Mouse (Mus musculus): ENCODE data around the gene Spats2l. TPM values are rescaled to one million over a fixed set of nuclear protein-coding genes. Genes with fewer than 3 reads are reported as not detected.
A peak's percentile ranks its signal among the peaks of the same experiment; 100 is the strongest.

Spats2l gene
- polyA plus RNA-seq, 3 experiments from 2014 or later = 0.50 to 2.0 (median 0.73) TPM

DNA sequence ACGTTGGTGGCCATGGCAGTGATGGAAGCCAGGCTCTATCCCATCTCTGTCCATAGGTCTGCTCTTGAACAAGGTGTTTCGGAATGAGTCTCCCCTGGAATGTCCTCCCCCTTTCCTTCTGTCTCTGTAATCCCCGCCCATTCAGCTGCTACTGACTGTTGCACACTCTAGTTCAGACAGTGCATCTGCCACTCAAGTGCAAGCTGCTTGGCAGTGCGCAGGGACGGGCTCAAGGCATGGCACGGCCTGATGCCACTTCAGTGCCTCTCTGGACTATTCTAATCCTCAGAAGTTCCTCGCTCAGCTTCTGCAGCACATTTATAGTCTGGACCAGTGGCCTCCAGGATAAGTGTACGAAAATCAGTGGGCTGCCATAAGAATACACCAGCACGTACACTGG, 52.3 kb downstream of the Spats2l start:
- no peak for ATAC-seq

DNA sequence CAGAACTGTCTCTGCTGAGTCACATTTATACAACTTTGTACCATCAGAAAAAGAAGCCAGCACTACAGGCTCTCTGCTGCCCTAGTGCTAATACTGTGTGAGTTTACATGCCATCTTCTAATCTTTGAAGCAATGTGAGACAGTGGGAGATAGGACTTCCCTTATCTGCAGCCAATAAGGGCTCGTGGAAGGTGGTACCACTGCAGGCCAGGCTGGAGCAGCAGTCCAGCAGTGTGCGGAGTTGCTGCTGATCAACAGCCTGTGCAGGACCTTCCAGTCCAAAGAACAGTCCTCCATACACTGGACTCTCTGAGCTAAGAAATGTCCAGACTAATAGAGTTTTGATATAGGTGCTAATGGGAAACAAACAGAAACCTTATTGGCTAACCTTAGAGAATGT, 59.2 kb downstream of the Spats2l start:
- ATAC-seq = no peak

DNA sequence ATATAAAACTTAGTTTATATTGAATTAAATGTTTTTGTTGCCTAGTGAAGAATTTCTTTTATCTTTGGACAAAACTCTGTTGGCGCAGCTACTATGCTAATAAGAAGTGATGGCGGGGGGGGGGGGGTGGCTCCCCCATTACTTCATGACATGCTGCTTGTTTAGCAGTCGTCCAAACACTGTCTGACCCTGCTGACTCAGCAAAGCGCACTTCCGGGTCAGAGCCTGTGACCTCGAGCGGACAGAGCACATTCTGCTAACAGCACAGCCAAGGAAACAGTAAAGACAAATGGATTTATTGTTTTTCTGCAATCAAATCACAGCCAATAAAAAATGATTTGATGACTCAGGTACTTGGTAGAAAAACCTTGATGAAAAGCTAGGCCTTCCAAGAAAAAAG, 61.2 kb downstream of the Spats2l start:
- ATAC-seq = no peak

DNA sequence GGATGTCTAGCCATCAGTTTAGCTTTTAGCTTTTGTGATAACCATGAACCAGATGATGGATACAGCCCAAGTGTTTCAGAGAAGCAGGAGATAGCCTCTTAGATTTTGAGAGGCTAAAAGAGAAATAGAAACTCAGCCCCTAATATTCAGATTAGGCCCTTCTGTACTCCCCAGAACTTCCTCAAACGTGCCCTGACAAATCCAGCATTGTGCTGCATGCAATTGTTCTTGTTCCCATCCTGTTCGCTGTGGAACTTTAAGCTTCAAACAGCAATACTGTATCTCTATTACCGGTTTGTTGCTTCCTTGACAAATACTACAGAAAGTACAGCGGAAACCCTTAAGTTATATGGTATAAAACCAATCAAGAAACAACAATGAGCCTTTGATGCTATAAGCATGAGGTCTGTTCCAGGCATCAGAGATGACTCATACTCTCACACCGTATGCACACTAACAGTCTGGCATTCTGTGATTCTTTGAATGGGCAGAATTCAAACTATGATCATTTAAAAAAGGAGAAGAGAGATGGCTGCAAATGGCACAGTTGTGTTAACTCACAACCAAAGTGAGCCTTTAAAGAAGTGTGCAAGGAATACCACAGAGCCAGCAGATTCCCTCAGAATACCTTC, 62.8 kb downstream of the Spats2l start:
- no peak for ATAC-seq

DNA sequence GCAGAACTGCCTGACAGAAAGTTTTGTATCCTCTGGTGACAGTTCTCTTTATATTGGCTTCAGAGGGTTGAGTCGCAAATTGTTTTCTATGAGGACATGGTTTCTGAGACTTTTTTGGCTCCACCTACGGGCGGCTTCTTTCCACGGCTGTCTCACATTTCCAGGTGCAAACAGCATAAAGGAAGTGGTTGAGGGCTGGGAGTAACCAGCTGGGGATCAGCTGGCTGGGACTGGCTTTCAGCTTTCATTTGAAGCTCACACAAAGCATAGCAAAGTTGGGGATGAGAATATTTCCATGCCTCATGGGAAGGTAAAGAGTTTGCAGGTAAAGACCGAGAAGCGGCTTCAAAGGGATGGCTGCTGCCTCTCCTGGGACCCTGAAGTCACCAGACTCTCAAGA, 65.9 kb downstream of the Spats2l start:
- no peak for ATAC-seq

DNA sequence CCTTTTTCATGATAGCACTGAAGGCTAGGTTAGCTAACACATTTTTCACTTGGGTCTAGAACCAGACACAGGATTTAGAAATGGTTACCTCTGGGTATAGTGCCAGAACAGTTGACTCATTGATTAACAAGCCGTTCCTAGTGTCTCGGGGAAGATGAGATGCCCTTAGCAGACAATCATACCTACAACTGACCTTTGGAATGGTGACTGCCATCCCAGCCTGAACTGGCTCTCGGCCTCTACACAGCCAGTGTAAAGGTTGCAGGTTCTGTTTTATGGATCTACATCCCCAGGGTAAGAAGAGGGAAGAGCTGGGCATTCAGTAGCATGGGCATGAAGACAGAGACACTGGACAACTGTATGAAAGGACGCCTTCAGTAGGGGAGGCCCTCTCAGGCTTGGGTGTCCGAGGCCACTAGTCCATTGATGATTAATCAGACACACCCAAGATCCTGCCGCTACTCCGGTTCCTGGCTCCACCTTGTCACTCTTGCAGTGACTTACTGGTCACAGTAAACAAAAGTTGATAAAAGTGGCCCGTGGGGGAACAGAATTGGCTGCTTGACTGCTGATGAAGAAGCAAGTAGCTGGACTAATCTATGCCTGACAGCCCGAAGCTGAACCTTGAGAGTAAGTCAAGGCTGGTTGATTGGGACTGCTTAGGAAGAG, 71.2 kb downstream of the Spats2l start:
- ATAC-seq = no peak

DNA sequence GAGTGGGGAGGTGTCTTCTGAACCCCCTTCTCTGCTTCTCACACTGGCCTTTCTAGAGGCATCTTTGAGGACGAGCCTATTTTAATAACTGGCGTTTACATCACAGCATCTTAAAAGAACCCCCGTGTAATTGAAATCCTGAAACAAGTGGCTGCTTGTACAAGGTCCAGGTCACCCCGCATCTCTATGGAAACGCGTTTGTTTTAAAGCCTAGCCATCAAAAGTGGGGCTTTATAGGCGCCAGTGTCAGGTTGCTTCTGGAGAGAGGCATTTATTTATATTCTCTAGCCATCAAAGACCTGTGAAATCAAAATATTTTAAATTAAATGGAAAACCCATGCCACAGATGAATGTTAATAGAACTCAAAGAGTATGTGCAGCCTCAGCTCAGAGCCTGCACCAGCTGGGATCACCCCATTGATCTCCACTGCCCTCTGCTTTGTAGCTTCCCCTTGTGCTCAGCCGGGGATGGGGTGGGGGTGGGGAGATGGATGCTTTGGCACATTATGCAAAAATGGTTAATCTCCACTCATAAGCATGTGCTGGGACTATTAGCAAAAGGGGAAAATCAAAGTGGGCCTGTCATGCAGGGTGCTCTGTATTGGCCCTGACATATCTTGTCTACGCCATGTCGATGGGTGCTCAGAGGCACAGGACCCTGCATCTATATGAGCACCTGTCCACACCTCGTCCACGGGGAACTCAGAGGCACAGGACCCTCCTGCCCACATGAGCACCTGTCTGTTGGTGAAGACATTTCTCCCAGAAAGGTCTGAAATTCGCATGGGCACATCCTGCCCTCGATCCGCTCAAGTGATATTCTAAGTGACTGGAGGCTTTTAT, 73.1 kb downstream of the Spats2l start:
- ATAC-seq = no peak

DNA sequence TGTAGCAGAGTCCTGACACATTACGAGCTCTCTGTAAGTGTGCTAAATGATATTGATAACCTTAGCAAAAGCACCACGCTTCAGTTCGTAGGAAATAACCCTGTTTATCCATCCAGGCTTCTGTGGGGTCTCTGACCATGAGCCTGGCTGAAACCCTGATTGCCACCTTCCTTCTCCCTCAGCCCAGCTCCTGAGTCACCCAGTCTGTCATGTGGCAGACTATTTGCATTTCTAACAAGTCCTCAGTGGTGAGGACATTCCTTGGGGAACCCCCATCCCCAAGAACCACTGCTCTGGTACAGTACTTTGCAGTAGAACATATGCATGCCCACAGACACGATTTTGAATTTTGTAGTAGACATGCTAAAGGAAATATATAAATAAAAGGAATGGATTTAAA, 75.1 kb downstream of the Spats2l start:
- no peak for ATAC-seq

DNA sequence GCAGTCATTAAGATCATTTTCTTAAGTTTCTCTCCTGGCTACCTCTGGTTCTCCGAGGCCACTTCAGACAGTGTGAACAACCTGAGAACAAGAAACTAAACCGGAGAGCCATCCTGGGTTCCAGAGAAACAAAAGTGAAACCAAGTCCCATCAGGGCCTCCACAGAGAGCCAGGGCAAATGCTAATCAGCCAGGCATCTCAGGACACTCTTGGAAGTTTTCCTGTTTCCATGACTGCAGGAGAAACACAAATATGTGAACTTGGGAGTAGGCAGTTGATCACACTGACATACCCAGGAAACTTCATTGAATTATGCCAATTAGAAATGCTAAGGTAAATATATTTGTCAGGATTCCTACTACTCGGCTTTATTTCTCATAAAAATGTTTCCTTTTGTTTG, 76.0 kb downstream of the Spats2l start:
- no peak for ATAC-seq

DNA sequence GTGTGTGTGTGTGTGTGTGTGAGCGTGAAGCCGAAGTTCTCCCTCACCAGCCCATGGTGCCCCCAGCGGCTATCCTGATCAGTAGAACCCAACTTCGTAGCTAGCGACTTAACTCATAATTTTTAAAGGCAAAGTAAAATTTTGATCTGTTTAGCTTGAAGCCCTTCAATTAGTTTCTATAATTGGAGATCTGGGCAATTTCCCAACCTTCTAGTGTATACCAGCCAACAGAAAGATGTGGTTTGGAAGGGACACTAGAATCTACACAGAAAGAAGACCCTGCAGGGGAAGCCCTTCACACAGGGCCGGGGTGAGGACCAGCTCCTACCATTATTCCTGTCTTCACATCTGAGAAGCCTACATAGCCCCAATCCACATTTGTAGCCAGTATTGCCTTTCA, 77.9 kb downstream of the Spats2l start:
- no peak for ATAC-seq

DNA sequence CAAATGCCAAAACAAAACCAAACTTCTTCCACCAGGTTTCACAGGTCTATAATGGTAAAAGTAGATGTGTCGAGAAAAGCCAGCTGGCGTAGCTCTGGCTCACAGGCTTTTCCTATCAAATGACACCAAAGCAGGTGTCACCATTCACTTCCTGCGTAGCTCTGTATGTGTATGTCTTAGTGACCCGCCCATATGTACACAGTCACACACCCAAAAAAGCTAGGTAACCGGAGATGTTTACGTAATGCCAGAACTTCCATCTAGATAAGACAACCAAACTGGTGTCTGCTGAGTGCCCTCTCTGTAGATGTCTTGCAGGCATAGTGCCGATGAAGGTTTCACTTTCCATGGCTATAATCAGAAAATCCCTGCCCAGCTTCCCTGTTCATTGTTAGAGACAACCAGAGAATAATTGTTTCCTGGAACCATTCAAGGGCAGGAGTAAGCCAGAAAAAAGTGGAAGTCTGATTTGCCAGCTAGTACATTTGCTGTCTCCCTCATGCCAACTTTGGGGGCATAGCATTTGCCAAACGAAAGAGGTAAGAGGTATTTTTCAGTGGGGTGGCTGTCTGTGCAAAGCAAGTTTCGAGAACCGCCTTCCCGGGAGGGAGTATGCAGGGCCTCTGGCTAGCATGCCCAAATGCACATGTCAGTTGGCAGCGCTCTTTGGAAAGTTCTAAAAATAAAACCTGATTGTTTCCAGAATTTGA, 78.8 kb downstream of the Spats2l start:
- peak; percentile 10 for ATAC-seq

DNA sequence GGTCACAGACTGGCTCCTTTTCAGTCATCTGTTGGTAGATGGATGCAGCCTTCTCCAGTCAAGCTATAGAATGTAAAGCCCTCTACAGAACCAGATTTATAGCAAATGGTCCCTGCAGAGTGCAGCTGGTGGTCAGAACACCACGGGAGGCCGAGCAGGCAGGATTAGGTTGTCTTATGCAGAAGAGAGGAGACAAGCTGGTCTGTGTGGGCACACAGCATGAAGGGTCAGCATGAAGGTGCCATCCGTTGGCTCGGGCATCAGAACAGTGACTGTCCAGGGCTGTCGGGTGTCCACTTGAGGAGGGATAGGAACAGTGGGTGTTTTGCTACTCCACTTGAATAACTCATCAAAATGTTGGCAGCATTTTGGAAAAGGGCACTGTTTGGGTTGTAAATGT, 83.8 kb downstream of the Spats2l start:
- ATAC-seq = no peak

DNA sequence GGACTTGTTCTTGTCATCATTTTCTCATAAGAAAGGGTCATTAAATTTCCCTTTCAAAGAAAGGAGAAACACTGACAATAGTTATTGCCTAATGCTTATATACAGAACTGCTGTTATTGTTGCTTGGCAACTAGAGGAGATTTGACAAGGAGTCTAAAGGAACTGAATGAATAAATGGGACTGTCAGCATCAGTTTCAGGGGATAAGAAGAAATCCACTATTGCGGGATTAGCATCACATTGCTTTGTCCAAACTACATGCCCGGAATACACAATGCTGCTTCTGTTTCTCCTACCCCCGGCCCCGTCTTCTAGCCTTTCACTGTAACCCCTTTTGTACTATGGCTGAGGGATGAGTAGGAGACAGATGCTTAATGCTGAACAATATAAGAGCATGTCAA, 88.1 kb downstream of the Spats2l start:
- ATAC-seq = no peak

DNA sequence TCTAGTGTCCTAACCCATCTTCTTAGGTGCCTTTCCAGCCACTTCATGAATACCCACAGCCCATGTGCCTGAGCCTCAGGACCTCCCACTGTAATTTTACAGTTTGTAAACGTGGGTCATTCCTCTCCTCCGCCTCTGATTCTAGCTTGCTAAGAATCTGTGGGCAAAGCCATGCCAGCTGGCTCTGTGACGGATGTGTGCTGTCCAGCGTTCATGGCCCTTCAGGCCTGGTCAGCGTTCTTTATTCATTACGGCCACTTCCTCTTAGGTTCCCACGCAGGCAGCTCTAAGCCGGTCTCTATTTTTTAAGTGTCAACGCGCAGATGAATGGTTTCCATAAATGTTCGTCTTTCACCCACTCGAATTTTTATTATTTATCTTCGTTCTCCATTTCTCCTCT, 94.7 kb downstream of the Spats2l start:
- no peak for ATAC-seq

DNA sequence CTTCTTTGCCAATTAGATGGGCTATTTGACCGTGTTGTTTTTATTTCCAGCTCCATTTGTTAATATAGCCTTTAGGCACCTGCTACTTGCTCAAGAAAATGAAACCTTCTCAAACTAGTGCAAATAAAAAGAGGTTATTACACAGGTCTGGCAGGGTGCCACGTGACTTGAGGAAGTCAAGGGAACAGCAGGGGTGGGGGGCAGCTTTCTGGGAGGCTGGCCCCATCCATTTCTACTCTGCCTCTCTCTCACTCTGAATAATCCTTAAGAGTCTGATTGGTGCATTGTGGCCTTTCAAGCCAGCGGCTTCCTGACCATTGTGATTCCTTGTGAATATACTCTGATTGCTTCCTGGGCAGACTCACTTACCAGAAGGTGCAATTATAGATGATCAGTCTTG, 98.0 kb downstream of the Spats2l start:
- no peak for ATAC-seq

DNA sequence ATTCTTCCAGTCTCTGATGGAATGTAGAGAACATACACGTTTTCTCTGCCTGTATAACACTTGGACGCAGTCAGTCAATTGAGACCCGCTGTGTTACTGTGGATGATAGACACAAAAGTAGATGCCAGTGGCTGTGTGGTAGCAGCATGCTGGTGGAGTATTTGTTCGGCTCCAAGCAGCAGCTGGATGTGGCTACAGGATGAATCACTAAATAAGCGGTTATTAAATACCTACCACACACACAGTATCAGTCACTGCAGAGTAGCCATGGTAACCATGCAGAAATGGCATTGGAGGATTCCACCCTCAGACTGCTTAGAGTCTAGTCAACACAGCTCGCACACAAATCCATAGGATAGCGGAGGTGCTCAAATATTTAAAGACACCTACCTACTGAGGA, 100.0 kb downstream of the Spats2l start:
- ATAC-seq = no peak

DNA sequence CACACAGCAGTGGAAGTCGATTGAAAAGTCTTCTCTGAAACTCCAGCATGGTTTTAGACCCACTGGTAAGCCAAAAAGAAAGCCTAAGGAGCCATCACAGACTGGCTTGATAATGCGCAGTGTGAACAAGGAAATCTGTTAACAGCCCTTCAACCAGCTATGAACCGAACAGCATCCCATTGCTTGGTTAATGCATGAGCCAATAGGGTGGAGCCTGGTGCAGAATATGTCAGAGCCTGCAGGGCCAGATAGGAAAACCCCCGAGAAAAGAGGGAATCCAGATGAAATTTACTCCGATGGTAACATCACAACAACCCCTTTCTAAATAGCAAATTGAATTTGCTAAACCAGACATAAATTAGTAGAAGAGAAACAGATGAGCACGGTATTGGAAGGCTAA, 101.1 kb downstream of the Spats2l start:
- ATAC-seq = no peak

DNA sequence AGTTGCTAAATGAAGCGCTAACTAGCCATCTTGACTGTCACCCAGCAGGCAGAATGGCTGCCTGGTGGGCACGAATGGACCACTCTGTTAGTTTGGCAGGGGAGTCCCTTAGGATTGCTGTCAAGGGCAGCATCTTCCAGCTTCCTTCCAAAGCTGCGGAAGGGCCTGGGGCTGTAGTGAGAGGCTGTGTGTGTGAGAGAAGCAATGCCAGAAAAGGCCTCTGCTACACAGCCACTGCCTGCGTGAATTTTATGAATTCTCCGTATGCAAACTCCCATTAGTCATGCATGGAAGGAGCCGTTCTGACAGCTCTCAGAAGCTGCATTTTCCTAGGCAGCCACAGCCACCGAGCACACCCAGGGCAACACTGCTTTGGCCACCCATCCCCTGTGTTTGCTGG, 101.5 kb downstream of the Spats2l start:
- no peak for ATAC-seq

DNA sequence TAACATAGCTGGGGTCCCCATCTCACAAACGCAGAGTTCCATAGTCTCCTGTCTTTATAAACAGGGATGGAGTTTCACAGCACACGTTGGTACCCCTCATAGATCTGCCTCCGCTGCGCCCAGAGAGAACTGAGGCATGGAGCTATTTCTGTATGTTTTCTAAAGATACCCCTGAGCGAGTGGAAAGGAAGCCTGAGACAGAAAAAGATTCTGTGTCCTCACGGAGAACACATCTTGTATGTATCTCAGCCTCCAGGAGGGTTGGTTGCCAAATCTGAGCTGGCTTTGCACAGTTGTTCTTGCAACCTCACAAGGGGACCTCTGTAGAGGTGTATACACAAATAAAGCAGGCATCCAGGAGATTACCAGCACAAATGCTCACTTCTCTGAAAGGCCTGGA, 105.0 kb downstream of the Spats2l start:
- no peak for ATAC-seq

DNA sequence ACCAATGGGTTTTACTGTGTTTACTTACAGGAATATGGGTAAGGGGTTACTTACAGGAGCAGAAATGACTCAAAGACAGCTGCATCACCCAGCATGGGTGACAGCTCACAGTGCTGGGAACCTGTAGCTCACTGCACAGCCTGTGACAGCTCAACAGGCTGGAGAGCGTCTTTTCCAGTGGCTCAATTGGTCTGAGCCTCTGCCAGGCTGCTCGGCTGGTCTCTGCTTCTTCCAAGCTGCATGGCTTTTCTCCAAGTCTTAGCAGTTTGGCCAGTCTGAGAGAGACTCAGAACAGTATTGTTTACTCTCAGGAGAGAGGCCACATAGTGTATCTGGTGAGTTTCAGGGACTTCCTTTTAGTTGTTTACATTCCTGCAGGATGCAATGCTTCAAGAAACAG, 110.9 kb downstream of the Spats2l start:
- ATAC-seq = no peak

DNA sequence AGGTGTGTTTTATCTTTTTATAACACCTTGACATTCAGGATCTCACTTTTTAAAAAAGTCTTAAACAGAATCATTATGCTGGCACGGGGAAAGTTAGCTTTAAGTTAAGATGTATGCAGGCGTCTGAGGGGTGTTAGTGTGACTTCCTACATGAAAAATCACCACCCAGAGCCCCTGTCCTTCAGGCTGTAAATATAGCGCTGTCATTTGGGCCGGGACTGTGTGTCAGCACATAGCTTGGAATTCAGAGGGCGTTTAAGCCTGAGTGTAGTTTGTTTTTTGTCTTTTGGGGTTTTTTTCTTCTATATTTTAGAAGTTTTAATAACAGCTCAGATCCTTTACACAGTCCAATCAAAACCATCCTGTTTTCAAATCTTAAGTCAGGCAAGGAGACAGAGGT, 115.8 kb downstream of the Spats2l start:
- ATAC-seq = no peak

DNA sequence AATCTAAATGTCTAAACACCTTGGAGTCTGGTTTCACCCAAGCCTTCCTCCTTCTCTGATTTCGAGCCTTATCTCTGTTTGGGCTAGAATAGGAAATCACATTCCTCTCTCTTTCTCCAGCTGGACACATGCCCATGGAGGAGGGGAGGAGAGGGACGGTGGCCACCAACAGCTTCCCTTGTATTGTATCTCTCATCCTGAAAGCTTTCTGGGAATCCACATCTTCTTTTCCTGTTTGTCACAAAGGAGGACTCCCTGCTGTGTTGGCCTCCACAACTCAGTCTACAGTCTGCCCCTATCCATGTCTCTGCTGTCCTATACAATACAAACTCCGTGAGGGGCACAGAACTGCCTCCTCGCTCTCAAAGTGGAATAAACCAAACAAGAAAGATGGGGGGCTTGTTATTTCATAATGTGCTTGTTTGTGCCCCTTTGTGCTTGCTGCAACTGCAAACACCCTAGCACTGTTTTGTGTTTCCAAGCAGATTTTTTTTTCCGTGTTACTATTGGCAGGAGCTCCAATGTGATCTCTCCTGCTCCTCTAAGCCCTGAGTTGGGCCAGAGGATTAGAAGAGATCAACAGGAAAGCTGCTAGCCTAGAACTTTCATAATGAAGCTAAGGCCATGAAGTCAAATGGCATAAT, 116.4 kb downstream of the Spats2l start:
- no peak for ATAC-seq

DNA sequence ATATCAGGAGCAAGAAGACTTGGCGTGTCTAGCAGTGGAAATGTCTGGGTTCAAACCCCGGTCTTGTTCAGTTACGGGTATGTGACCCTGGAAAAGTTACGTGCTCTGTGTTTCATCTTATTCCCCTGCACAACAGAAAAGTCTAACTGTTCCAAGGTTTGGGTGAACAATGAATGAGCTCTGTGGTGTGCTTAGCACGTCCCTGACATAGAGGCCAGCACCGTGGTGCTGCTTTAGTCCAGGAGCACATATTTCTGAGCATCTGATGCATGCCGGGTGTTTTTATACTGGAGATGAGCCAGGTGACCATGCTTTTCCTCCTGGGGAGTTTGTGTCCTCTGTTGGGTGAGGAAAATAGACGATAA, 116.9 kb downstream of the Spats2l start:
- ATAC-seq = no peak

All from inflammation-experienced regulatory T-cells, adult 6 months (primary cell).